Mouse (Mus musculus) olfactory bulb, adult 2 months (tissue): Measurements from ENCODE around the gene Mettl7a2.

ENCODE experiments used
- CTCF ChIP-seq: fragments of 200-500 bp; IDR thresholded peaks from 2 replicates; pipeline ENCODE4 v1.5.1; 2012; ENCODE audit warnings: low read depth, mild to moderate bottlenecking, low read length, moderate library complexity; ENCODE audit not compliant: insufficient read depth
- POLR2A ChIP-seq: fragments of 200-500 bp; IDR thresholded peaks from 2 replicates; pipeline ENCODE4 v1.6.1; 2012; ENCODE audit warnings: mild to moderate bottlenecking, low read depth, low read length, moderate library complexity; ENCODE audit not compliant: insufficient read depth

DNA sequence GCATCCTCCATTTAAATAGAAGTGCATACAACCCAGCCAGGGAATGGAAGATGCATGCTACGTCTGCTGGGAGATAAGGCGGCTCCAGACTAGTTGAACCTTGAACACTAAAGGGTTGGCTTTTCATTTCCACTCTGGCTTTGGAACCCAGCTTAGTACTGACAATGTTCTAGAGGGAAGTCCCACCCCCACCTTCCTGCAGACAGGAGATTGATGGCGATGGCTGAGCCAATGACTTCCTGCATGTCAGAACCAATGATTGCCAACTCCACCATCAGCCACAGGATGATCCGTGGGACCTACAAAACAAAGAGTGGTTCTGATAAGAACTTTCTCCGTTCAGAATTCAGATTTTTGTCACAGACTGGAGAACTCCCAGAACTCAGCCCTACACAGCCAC is 53.1 kb downstream of the Mettl7a2 start:
- TF ChIP-seq POLR2A (no peak), CTCF (no peak)
